Mouse (Mus musculus): ENCODE data around the gene Slc25a51.

DNA sequence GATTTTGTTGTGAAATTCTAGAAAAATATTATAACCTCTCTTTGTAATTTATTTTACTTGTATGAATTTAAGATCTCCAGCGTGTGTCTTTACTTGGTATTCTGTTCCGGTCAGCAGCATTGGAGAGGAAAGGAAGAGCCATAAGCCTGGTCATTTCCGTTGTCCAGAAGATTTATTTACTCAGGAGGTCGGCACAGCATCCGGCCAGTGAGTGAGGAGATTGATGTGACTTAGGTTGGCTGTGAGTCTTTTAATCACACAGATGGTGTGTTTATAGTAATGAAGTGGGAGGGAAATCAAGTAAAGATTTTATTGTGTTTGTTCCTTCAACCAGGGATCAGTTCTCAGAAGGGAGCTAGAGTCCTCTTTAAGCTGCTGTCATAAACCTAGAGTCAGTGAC is 33.7 kb downstream of the Slc25a51 start:
- TF ChIP-seq CTCF (conservative IDR thresholded peaks at IDR 0.05; ENCODE audit: insufficient read depth, insufficient read length, low read depth, low read length): no peak
- TF ChIP-seq POLR2A (IDR thresholded peaks at IDR 0.05; ENCODE audit: low read depth, low read length): no peak
